Mouse (Mus musculus) liver, adult 10 weeks (tissue): ENCODE data around the gene Fthl17d. TPM values are rescaled to one million over a fixed set of nuclear protein-coding genes. Genes with fewer than 3 reads are reported as not detected.

Experiments
- polyA plus RNA-seq: library from polyadenylated mRNA; stranded (reverse); fragments of 350-450 nt; fragmentation: Illumina TruSeq; extraction: RNeasy Lipid Tissue Mini Kit (QIAGEN cat#74804); gene quantifications from one replicate; pipeline ENCODE4 v1.2.3, GENCODE M21; 2014; ENCODE audit warnings: low read depth, low replicate concordance

The Fthl17d gene
- not detected for polyA plus RNA-seq

GRCm38 (mm10) chrX:8986655-8987054, at the start of gene Fthl17d:
Gene Fthl17d, minus strand, starts transcription at chrX:8986755.

GRCm38 (mm10) chrX:9033193-9033592, 46.6 kb upstream of the Fthl17d start, which contains the start of gene Fthl17e:
Gene Fthl17e, plus strand, starts transcription at chrX:9033493.

DNA sequence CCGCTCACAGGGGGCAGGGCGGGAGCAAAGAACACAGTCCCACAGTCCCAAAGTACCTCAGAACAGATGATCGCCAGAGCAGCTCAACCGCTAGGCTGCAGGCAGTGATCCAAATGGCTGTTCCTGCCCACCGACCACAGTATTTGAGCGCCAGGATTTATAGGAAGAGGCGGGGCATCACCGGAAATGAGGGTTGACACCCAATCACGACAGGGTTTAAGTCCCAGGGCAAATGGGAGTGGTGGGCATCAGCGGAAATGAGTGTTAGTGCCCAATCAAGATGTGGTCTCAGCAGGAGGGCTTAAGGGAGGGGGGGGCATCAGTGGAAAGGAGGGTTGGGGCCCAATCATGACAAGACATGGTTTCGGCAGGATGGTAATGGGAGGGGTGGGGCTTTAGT, 10.1 kb downstream of the Fthl17d start, which contains the start of gene Fthl17c:
Fthl17c (minus strand) TSS at position 101 of the 400 bp plus-strand sequence.

GRCm38 (mm10) chrX:8962875-8963274, 23.7 kb downstream of the Fthl17d start, which contains the start of gene Fthl17b:
Gene Fthl17b, minus strand, starts transcription at chrX:8962975.

Other genes starting within 250 kb of the Fthl17d start
- not detected for gene Ssx9, start 238.3 kb downstream of the Fthl17d start, polyA plus RNA-seq
- gene Ssxb5, start 183.1 kb downstream of the Fthl17d start, polyA plus RNA-seq = not detected
- not detected for gene Gm6592, start 142.8 kb downstream of the Fthl17d start, polyA plus RNA-seq
- not detected for gene Gm5751, start 112.5 kb downstream of the Fthl17d start, polyA plus RNA-seq
- 0.82 TPM for gene B630019K06Rik, start 94.4 kb downstream of the Fthl17d start, polyA plus RNA-seq
- gene Fthl17b, start 23.8 kb downstream of the Fthl17d start, polyA plus RNA-seq = not detected
- gene Fthl17c, start 10.2 kb downstream of the Fthl17d start, polyA plus RNA-seq = not detected
- not detected for gene Fthl17e, start 46.7 kb upstream of the Fthl17d start, polyA plus RNA-seq
- not detected for gene Fthl17f, start 76.3 kb upstream of the Fthl17d start, polyA plus RNA-seq
- not detected for gene 4930402K13Rik, start 117.8 kb upstream of the Fthl17d start, polyA plus RNA-seq
- gene Lancl3, start 213.1 kb upstream of the Fthl17d start, polyA plus RNA-seq = not detected